35 mouse cellular contexts compared by ENCODE assay signal in the genomic region with DNA sequence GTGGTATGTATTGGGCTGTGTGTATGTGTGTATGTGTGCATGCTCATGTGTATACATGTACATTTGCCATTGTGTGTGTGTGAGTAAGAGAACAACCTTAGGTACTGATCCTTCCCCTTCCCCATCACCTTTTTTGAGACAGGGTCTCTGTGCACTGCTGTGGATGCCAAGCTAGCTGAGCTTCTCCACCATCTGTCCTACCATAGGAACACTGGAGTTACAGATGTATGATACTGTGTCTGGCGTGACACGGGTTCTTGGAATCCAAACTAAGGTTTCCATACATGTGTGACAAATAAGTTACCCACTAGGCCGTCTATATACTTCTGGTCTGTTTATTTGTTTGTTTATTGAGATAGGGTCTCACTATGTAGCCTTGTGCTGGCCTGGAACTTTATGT. TPM values are rescaled to one million over a fixed set of nuclear protein-coding genes. Genes with fewer than 3 reads are reported as not detected.
"Had no signal": no experiment of that assay in that cellular context is flagged by ENCODE, and none has a peak within 500 bp of the region (broad histone marks: within the 10 kb centered on the region; RNA-seq: fewer than 3 reads in every experiment).

No protein-coding gene starts in this region.

- H3K4me2 ChIP-seq: heart, embryonic 11.5 days; heart, embryonic 12.5 days; heart, embryonic 13.5 days; heart, embryonic 15.5 days; hindbrain, embryonic 12.5 days; hindbrain, embryonic 13.5 days; hindbrain, embryonic 14.5 days; hindbrain, embryonic 15.5 days; intestine, embryonic 15.5 days; kidney, embryonic 15.5 days had no signal

- ATAC-seq: hindbrain, embryonic 16.5 days; hindbrain, postnatal 0 days; inflammation-experienced regulatory T-cells, adult 6 months; intestine, embryonic 15.5 days; intestine, embryonic 16.5 days; intestine, postnatal 0 days had no signal

- H3K27me3 ChIP-seq: heart, embryonic 12.5 days; heart, embryonic 13.5 days; heart, embryonic 15.5 days; hindbrain, embryonic 12.5 days; hindbrain, embryonic 13.5 days; hindbrain, embryonic 15.5 days; intestine, embryonic 15.5 days; kidney, embryonic 15.5 days had no signal

- H3K9me3 ChIP-seq: heart, embryonic 10.5 days; heart, embryonic 12.5 days; heart, embryonic 13.5 days; heart, embryonic 15.5 days; hindbrain, embryonic 10.5 days; hindbrain, embryonic 12.5 days; hindbrain, embryonic 13.5 days; hindbrain, embryonic 15.5 days; intestine, embryonic 15.5 days; kidney, embryonic 15.5 days had no signal

- H3K27ac ChIP-seq: heart, embryonic 10.5 days; heart, embryonic 13.5 days; heart, embryonic 15.5 days; hindbrain, embryonic 10.5 days; hindbrain, embryonic 12.5 days; hindbrain, embryonic 13.5 days; hindbrain, embryonic 14.5 days; hindbrain, embryonic 15.5 days; hindbrain, postnatal 0 days; intestine, embryonic 15.5 days; kidney, embryonic 15.5 days; kidney, postnatal 0 days; layer of hippocampus, adult 2 months had no signal

- H3K9ac ChIP-seq: heart, embryonic 12.5 days; heart, embryonic 13.5 days; heart, embryonic 15.5 days; hindbrain, embryonic 12.5 days; hindbrain, embryonic 13.5 days; hindbrain, embryonic 14.5 days; hindbrain, embryonic 15.5 days; intestine, embryonic 15.5 days; kidney, embryonic 15.5 days had no signal

- H3K36me3 ChIP-seq: heart, embryonic 10.5 days; heart, embryonic 12.5 days; heart, embryonic 13.5 days; heart, embryonic 15.5 days; hindbrain, embryonic 10.5 days; hindbrain, embryonic 12.5 days; hindbrain, embryonic 13.5 days; hindbrain, embryonic 15.5 days; intestine, embryonic 15.5 days; kidney, embryonic 15.5 days had no signal

- DNase-seq: heart, postnatal 10 days; heart, postnatal 14 days; heart, postnatal 4 days; kidney, adult 11 months; kidney, adult 18-20 months; kidney, adult 2 months; kidney, adult 8-10 months; kidney, adult 9 months; kidney, postnatal 10 days; kidney, postnatal 14 days; kidney, postnatal 25 days; kidney, postnatal 36 days; kidney, postnatal 4 days; layer of hippocampus, adult 9-11 months; layer of hippocampus, postnatal 36 days had no signal

- H3K4me3 ChIP-seq: heart, embryonic 10.5 days; heart, embryonic 12.5 days; heart, embryonic 13.5 days; heart, embryonic 15.5 days; hindbrain, embryonic 10.5 days; hindbrain, embryonic 12.5 days; hindbrain, embryonic 13.5 days; hindbrain, embryonic 15.5 days; intestine, embryonic 15.5 days; kidney, embryonic 15.5 days; layer of hippocampus, adult 2 months had no signal

RNA-seq across cellular contexts. Expression of gene Rab30, which starts 32.2 kb away (rescaled TPM):
- total RNA-seq: hematopoietic stem cell, adult 5-6 weeks had no signal
